Mouse (Mus musculus) forebrain, embryonic 10.5 days (tissue): ENCODE results near the gene Tmem255a. TPM values are rescaled to one million over a fixed set of nuclear protein-coding genes. Genes with fewer than 3 reads are reported as not detected.

ENCODE experiments used
- microRNA-seq: library from miRNA; unstranded; fragments of <30 nt; microRNA quantifications from one replicate; pipeline ENCODE4, GENCODE M21; 2017
- polyA plus RNA-seq: library from polyadenylated mRNA; unstranded; fragments of >200 nt; fragmentation: Nextera tagmentation; extraction: Ambion mirVana; gene quantifications from 2 replicates; pipeline ENCODE4 v1.2.1, GENCODE M21; 2016

Gene Tmem255a
- polyA plus RNA-seq, 1 experiment from 2014 or later = 12.7 TPM

Small RNAs within 50 kb of the gene (microRNA-seq; reads per million reads assigned to microRNA genes)
- gene Mir3110 = 1.8 reads per million

Other genes with a start within 250 kb of the Tmem255a start
- gene Btg1-ps1, start 233.6 kb downstream of the Tmem255a start, polyA plus RNA-seq = not detected in 2 replicates
- not detected in 2 replicates for gene Btg1-ps2, start 209.3 kb downstream of the Tmem255a start, polyA plus RNA-seq
- gene Rhox10, start 186.0 kb downstream of the Tmem255a start, polyA plus RNA-seq = not detected in 2 replicates
- not detected in 2 replicates for gene Rhox11, start 167.3 kb downstream of the Tmem255a start, polyA plus RNA-seq
- gene Rhox12, start 141.5 kb downstream of the Tmem255a start, polyA plus RNA-seq = not detected in 2 replicates
- not detected in 2 replicates for gene Rhox13, start 131.2 kb downstream of the Tmem255a start, polyA plus RNA-seq
- gene Zbtb33, start 62.6 kb downstream of the Tmem255a start, polyA plus RNA-seq = 3.7 and 3.8 TPM in 2 replicates
- gene Atp1b4, start 63.7 kb upstream of the Tmem255a start, polyA plus RNA-seq = not detected in 2 replicates
- gene Lamp2, start 204.0 kb upstream of the Tmem255a start, polyA plus RNA-seq = 59.5 and 68.4 TPM in 2 replicates